Mouse (Mus musculus) midbrain, embryonic 13.5 days (tissue): ENCODE data around the gene Fah. TPM values are rescaled to one million over a fixed set of nuclear protein-coding genes. Genes with fewer than 3 reads are reported as not detected.
A peak's percentile ranks its signal among the peaks of the same experiment; 100 is the strongest.

ENCODE experiments used
- ATAC-seq: fragments of 200-750 bp; cut with Nextera tagmentation; 2 replicates; pipeline ENCODE4 v1.8.0; 2017; ENCODE audit warnings: mild to moderate bottlenecking, moderate TSS enrichment, moderate library complexity
- H3K27ac ChIP-seq: fragments of 300-500 bp; sonication (generic); 2 replicates; pipeline ENCODE4 v1.5.1; 2015; ENCODE audit warnings: inconsistent platforms, mild to moderate bottlenecking, moderate library complexity
- H3K27me3 ChIP-seq: fragments of 300-500 bp; sonication (generic); 2 replicates; pipeline ENCODE4 v1.6.1; 2015; ENCODE audit warnings: mild to moderate bottlenecking, inconsistent platforms
- H3K36me3 ChIP-seq: fragments of 300-500 bp; sonication (generic); 2 replicates; pipeline ENCODE4 v1.6.1; 2015; ENCODE audit warnings: mild to moderate bottlenecking, inconsistent platforms
- H3K4me1 ChIP-seq: fragments of 300-500 bp; sonication (generic); replicated peaks from 2 replicates; pipeline ENCODE4 v1.6.1; 2015; ENCODE audit warnings: inconsistent platforms
- H3K4me2 ChIP-seq: fragments of 300-500 bp; sonication (generic); replicated peaks from 2 replicates; pipeline ENCODE4 v1.6.1; 2015; ENCODE audit warnings: moderate library complexity, mild to moderate bottlenecking, inconsistent platforms
- H3K4me3 ChIP-seq: fragments of 300-500 bp; sonication (generic); replicated peaks from 2 replicates; pipeline ENCODE4 v1.5.1; 2015; ENCODE audit warnings: mild to moderate bottlenecking, inconsistent platforms
- H3K9ac ChIP-seq: fragments of 300-500 bp; sonication (generic); replicated peaks from 2 replicates; pipeline ENCODE4 v1.6.1; 2015; ENCODE audit warnings: mild to moderate bottlenecking, inconsistent platforms
- H3K9me3 ChIP-seq: fragments of 300-500 bp; sonication (generic); 2 replicates; pipeline ENCODE4 v1.6.1; 2016; ENCODE audit warnings: mild to moderate bottlenecking, inconsistent platforms
- whole genome bisulfite sequencing: fragments of 180-500 bp; shearing (Covaris S2); methylation state at CpG from one replicate; pipeline ENCODE4 v1.1.7; 2015; 5-methylcytosine and 5-hydroxymethylcytosine counted together
- polyA plus RNA-seq: library from polyadenylated mRNA; unstranded; fragments of >200 nt; fragmentation: Nextera tagmentation; extraction: Ambion mirVana; gene quantifications from 2 replicates; pipeline ENCODE4 v1.2.1, GENCODE M21; 2015

Gene Fah
- polyA plus RNA-seq, 1 experiment from 2014 or later: 4.9 TPM

- no peak overlapping the region for H3K27ac ChIP-seq
- 97% methylated on average over 3 of the region's 3 CpGs for WGBS
- peaks cover 9% of the 10 kb centered on the region; the same call in 1 of the 2 replicates for H3K4me1 ChIP-seq
- no peak overlapping the region for H3K4me3 ChIP-seq
- H3K36me3 ChIP-seq: no peaks in the 10 kb centered on the region
- no peak for ATAC-seq
- H3K4me2 ChIP-seq: no peak overlapping the region
- no peaks in the 10 kb centered on the region for H3K9me3 ChIP-seq
- no peak overlapping the region for H3K9ac ChIP-seq
- no peaks in the 10 kb centered on the region for H3K27me3 ChIP-seq
Measured at GRCm38 (mm10) chr7:84591347-84591746, 15.2 kb downstream of the Fah start.

- H3K4me1 ChIP-seq: peaks cover 9% of the 10 kb centered on the region; the same call in 1 of the 2 replicates
- WGBS: 92% methylated on average over 2 of the region's 2 CpGs
- ATAC-seq: no peak
- no peak overlapping the region for H3K4me3 ChIP-seq
- H3K4me2 ChIP-seq: no peak overlapping the region
- no peaks in the 10 kb centered on the region for H3K9me3 ChIP-seq
- no peaks in the 10 kb centered on the region for H3K27me3 ChIP-seq
- H3K9ac ChIP-seq: no peak overlapping the region
- H3K27ac ChIP-seq: no peak overlapping the region
- no peaks in the 10 kb centered on the region for H3K36me3 ChIP-seq
Measured at GRCm38 (mm10) chr7:84590622-84591021, 15.9 kb downstream of the Fah start.

GRCm38 (mm10) chr7:84587101-84587783, 19.3 kb downstream of the Fah start:
- Histone ChIP-seq H3K4me1 (peaks cover 9% of the 10 kb centered on the region; the same call in 1 of the 2 replicates), H3K4me2 (no peak overlapping the region), H3K9ac (no peak overlapping the region), H3K36me3 (no peaks in the 10 kb centered on the region), H3K4me3 (no peak overlapping the region), H3K27me3 (no peaks in the 10 kb centered on the region), H3K9me3 (no peaks in the 10 kb centered on the region), H3K27ac (no peak overlapping the region)
- WGBS: 90% methylated on average over 5 of the region's 5 CpGs
- ATAC-seq: 0 out of 2 replicates have a peak, but pooled peaks have one; percentile 16

GRCm38 (mm10) chr7:84586360-84587100, 20.0 kb downstream of the Fah start:
- WGBS: 55% methylated on average over 3 of the region's 3 CpGs
- Histone ChIP-seq H3K4me2 (no peak overlapping the region), H3K9ac (no peak overlapping the region), H3K9me3 (no peaks in the 10 kb centered on the region), H3K4me3 (no peak overlapping the region), H3K4me1 (peaks cover 9% of the 10 kb centered on the region; the same call in 1 of the 2 replicates), H3K27ac (no peak overlapping the region), H3K36me3 (no peaks in the 10 kb centered on the region), H3K27me3 (no peaks in the 10 kb centered on the region)
- ATAC-seq: peak; percentile 66

- H3K4me1 ChIP-seq: peaks cover 9% of the 10 kb centered on the region; the same call in 1 of the 2 replicates
- H3K4me2 ChIP-seq: no peak overlapping the region
- no peaks in the 10 kb centered on the region for H3K27me3 ChIP-seq
- no peaks in the 10 kb centered on the region for H3K9me3 ChIP-seq
- WGBS: 89% methylated on average over 4 of the region's 4 CpGs
- no peak overlapping the region for H3K4me3 ChIP-seq
- no peak for ATAC-seq
- no peaks in the 10 kb centered on the region for H3K36me3 ChIP-seq
- no peak overlapping the region for H3K27ac ChIP-seq
- H3K9ac ChIP-seq: no peak overlapping the region
Measured at GRCm38 (mm10) chr7:84585086-84585485, 21.4 kb downstream of the Fah start.

- Histone ChIP-seq H3K4me2 (no peak overlapping the region), H3K36me3 (no peaks in the 10 kb centered on the region), H3K9me3 (no peaks in the 10 kb centered on the region), H3K27me3 (no peaks in the 10 kb centered on the region), H3K9ac (no peak overlapping the region), H3K27ac (no peak overlapping the region), H3K4me3 (no peak overlapping the region), H3K4me1 (no peaks in the 10 kb centered on the region)
- whole genome bisulfite sequencing: 100% methylated on average over 1 of the region's 1 CpGs
- no peak for ATAC-seq
Measured at GRCm38 (mm10) chr7:84579769-84580168, 26.8 kb downstream of the Fah start.

GRCm38 (mm10) chr7:84578841-84579240, 27.7 kb downstream of the Fah start:
- H3K4me2 ChIP-seq: no peak overlapping the region
- no peak for ATAC-seq
- no peaks in the 10 kb centered on the region for H3K36me3 ChIP-seq
- no CpG with 5 or more reads among the region's 1 CpGs for WGBS
- H3K9me3 ChIP-seq: no peaks in the 10 kb centered on the region
- H3K27me3 ChIP-seq: no peaks in the 10 kb centered on the region
- no peak overlapping the region for H3K9ac ChIP-seq
- no peaks in the 10 kb centered on the region for H3K4me1 ChIP-seq
- no peak overlapping the region for H3K27ac ChIP-seq
- H3K4me3 ChIP-seq: no peak overlapping the region

GRCm38 (mm10) chr7:84577034-84577433, 29.5 kb downstream of the Fah start:
- no peak overlapping the region for H3K9ac ChIP-seq
- H3K36me3 ChIP-seq: no peaks in the 10 kb centered on the region
- no peak overlapping the region for H3K4me2 ChIP-seq
- H3K4me1 ChIP-seq: no peaks in the 10 kb centered on the region
- WGBS: 82% methylated on average over 2 of the region's 2 CpGs
- H3K27me3 ChIP-seq: no peaks in the 10 kb centered on the region
- ATAC-seq: no peak
- H3K4me3 ChIP-seq: no peak overlapping the region
- H3K9me3 ChIP-seq: no peaks in the 10 kb centered on the region
- H3K27ac ChIP-seq: no peak overlapping the region

- Histone ChIP-seq H3K4me3 (no peak overlapping the region), H3K36me3 (no peaks in the 10 kb centered on the region), H3K9me3 (no peaks in the 10 kb centered on the region), H3K4me1 (no peaks in the 10 kb centered on the region), H3K9ac (no peak overlapping the region), H3K27me3 (no peaks in the 10 kb centered on the region), H3K27ac (no peak overlapping the region), H3K4me2 (no peak overlapping the region)
- WGBS: 80% methylated on average over 6 of the region's 6 CpGs
- ATAC-seq: no peak
Measured at GRCm38 (mm10) chr7:84566200-84566599, 40.3 kb downstream of the Fah start.

- ATAC-seq: no peak
- Histone ChIP-seq H3K4me1 (no peaks in the 10 kb centered on the region), H3K4me2 (no peak overlapping the region), H3K36me3 (no peaks in the 10 kb centered on the region), H3K27me3 (no peaks in the 10 kb centered on the region), H3K9me3 (no peaks in the 10 kb centered on the region), H3K27ac (no peak overlapping the region), H3K9ac (no peak overlapping the region), H3K4me3 (no peak overlapping the region)
- WGBS: 90% methylated on average over 3 of the region's 3 CpGs
Measured at GRCm38 (mm10) chr7:84564236-84564635, 42.3 kb downstream of the Fah start.

- Histone ChIP-seq H3K4me3 (no peak overlapping the region), H3K9ac (no peak overlapping the region), H3K4me1 (no peaks in the 10 kb centered on the region), H3K9me3 (no peaks in the 10 kb centered on the region), H3K4me2 (no peak overlapping the region), H3K27ac (no peak overlapping the region), H3K36me3 (no peaks in the 10 kb centered on the region), H3K27me3 (no peaks in the 10 kb centered on the region)
- no peak for ATAC-seq
- 100% methylated on average over 1 of the region's 1 CpGs for WGBS
Measured at GRCm38 (mm10) chr7:84560500-84560899, 46.0 kb downstream of the Fah start.

- H3K27ac ChIP-seq: no peak overlapping the region
- H3K4me3 ChIP-seq: no peak overlapping the region
- no peak overlapping the region for H3K9ac ChIP-seq
- no peaks in the 10 kb centered on the region for H3K27me3 ChIP-seq
- H3K4me1 ChIP-seq: 0 out of 2 replicates have a peak, but pooled peaks cover 2% of the 10 kb centered on the region
- no peaks in the 10 kb centered on the region for H3K9me3 ChIP-seq
- 79% methylated on average over 3 of the region's 3 CpGs for WGBS
- H3K4me2 ChIP-seq: no peak overlapping the region
- ATAC-seq: no peak
- no peaks in the 10 kb centered on the region for H3K36me3 ChIP-seq
Measured at GRCm38 (mm10) chr7:84557332-84557731, 49.2 kb downstream of the Fah start.
